Comparison of ENCODE assay signal across 18 mouse cellular contexts in genomic region chr10:18711436-18711835, GRCm38 (mm10). TPM values are rescaled to one million over a fixed set of nuclear protein-coding genes. Genes with fewer than 3 reads are reported as not detected.
DNase-seq lines count a peak whose midpoint lies in the region; TF ChIP-seq lines count a peak whose summit lies in the region.
"Had no signal": no experiment of that assay in that cellular context is flagged by ENCODE, and none has a peak within 500 bp of the region (broad histone marks: within the 10 kb centered on the region; RNA-seq: fewer than 3 reads in every experiment).

No protein-coding gene starts in this region.

- WGBS in cerebellum, adult 2 months: 88% methylated on average over 4 of the region's 4 CpGs
- WGBS in lung, adult 2 months: 89% methylated on average over 4 of the region's 4 CpGs

- TF ChIP-seq CTCF in cerebellum, adult 2 months (IDR thresholded peaks at IDR 0.05; ENCODE audit: borderline replicate concordance, insufficient read depth, low read depth, low read length): no peak
- no peak for TF ChIP-seq CTCF in layer of hippocampus, adult 2 months (conservative IDR thresholded peaks at IDR 0.05)
- TF ChIP-seq CTCF in lung, adult 2 months (IDR thresholded peaks at IDR 0.05; ENCODE audit: insufficient read depth, low read length): no peak

- H3K27ac ChIP-seq in cerebellum, adult 2 months (ENCODE audit: insufficient read depth, low read length): no peak overlapping the region
- peak overlapping the region; percentile 80 for H3K27ac ChIP-seq in layer of hippocampus, adult 2 months
- H3K27ac ChIP-seq: embryonic facial prominence, embryonic 10.5 days; gastrocnemius, adult 2 months; heart, embryonic 15.5 days; limb, embryonic 13.5 days; liver, embryonic 14.5 days; neural tube, embryonic 12.5 days had no signal

- DNase-seq in cerebellum, postnatal 10 days: peak; percentile 12 to 14
- no peak for DNase-seq in cerebellum, adult 2 months
- DNase-seq in layer of hippocampus, adult 2 months (ENCODE audit: low spot score in 2 of 2): no peak
- no peak for DNase-seq in layer of hippocampus, postnatal 14 days (ENCODE audit: low spot score in 2 of 2)
- DNase-seq in lung, postnatal 36 days: peak; percentile 10
- DNase-seq in lung, adult 2 months: no peak
- DNase-seq in spleen, adult 12 weeks (ENCODE audit: low spot score): no peak
- DNase-seq: adrenal gland, postnatal 36 days; gastrocnemius, adult 2 months; heart, postnatal 36 days; kidney, adult 11 months; midbrain, embryonic 14.5 days; thymus, postnatal 14 days had no signal

- peaks cover 24% of the 10 kb centered on the region for H3K4me1 ChIP-seq in cerebellum, adult 2 months (ENCODE audit: control insufficient read depth, insufficient read depth, low read length)
- no peaks in the 10 kb centered on the region for H3K4me1 ChIP-seq in lung, adult 2 months (ENCODE audit: control insufficient read depth, insufficient read depth, low read length)
- H3K4me1 ChIP-seq: embryonic facial prominence, embryonic 10.5 days; neural tube, embryonic 12.5 days had no signal

- no peak overlapping the region for H3K4me3 ChIP-seq in cerebellum, adult 2 months (replicated peaks; ENCODE audit: insufficient read depth, low read depth, low read length)
- H3K4me3 ChIP-seq in layer of hippocampus, adult 2 months: no peak overlapping the region
- H3K4me3 ChIP-seq in lung, adult 2 months (replicated peaks; ENCODE audit: extremely low read depth, low read depth, low read length): no peak overlapping the region
- H3K4me3 ChIP-seq: embryonic facial prominence, embryonic 10.5 days; gastrocnemius, adult 2 months; heart, embryonic 15.5 days; limb, embryonic 13.5 days; neural tube, embryonic 12.5 days had no signal

- TF ChIP-seq POLR2A in cerebellum, adult 2 months (IDR thresholded peaks at IDR 0.05; ENCODE audit: borderline replicate concordance, insufficient read depth, low read length): no peak
- no peak for TF ChIP-seq POLR2A in lung, adult 2 months (IDR thresholded peaks at IDR 0.05; ENCODE audit: borderline replicate concordance, extremely low read depth, low read depth, low read length)

- no peaks in the 10 kb centered on the region for H3K27me3 ChIP-seq in cerebellum, adult 2 months (ENCODE audit: control insufficient read depth, insufficient read depth, low read length)
- H3K27me3 ChIP-seq: heart, embryonic 15.5 days; limb, embryonic 13.5 days; neural tube, embryonic 12.5 days had no signal

RNA-seq across cellular contexts. Expression of gene Arfgef3, which starts 32.3 kb away (rescaled TPM):
- polyA plus RNA-seq in cerebellum, adult 2 months (2012; rRNA removed): 22.0 and 22.4 TPM in 2 replicates
- 10 to 100 TPM; 86.1 to 87.7 TPM for total RNA-seq in layer of hippocampus, adult 2 months (2021)
- 10 to 100 TPM; 83.5 to 90.3 TPM for total RNA-seq in layer of hippocampus, postnatal 14 days (2021)
- polyA plus RNA-seq in lung, adult 2 months (2012; rRNA removed): 3.2 and 3.4 TPM in 2 replicates

Comparison
In these comparisons a context has a peak if more than half of its experiments do, and no peak if none do; other contexts are left out.
1. DNase-seq: peak in cerebellum, postnatal 10 days (2 of 2) and lung, postnatal 36 days (single experiment); none in cerebellum, adult 2 months (0 of 2), layer of hippocampus, adult 2 months (0 of 2), layer of hippocampus, postnatal 14 days (0 of 2), lung, adult 2 months (single experiment) and spleen, adult 12 weeks (single experiment).